Mouse (Mus musculus) fat pad, adult 2 months (tissue): ENCODE measurements around the gene Fgfr2.

Source experiments
- DNase-seq: peaks from one replicate; pipeline ENCODE4 v3.0.0-alpha.2; 2011; ENCODE audit warnings: low read depth, low spot score; ENCODE audit errors: extremely low read depth

Fgfr2 gene

DNA sequence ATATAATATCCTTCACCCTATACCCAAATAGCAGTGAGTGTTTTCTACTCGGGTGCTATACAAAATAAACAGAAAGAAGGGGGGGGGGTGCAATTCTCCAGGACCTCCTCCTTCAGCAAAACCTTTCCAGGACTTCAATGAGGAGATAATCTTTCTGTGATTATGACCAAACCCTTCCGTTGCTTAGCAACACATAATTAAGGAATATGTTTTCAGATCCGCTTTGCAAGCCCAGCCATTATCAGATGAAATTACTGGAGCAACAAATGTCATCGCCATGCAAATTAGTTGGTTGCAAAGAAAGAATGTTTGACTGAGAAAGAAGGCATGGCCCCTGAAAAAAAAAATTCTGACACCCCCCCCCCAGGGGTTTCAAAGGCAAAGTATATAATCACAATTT is 111.5 kb downstream of the Fgfr2 start:
- DNase-seq = no peak

- DNase-seq = no peak
Observed at GRCm38 (mm10) chr7:133011191-133011590, 112.0 kb downstream of the Fgfr2 start.

DNA sequence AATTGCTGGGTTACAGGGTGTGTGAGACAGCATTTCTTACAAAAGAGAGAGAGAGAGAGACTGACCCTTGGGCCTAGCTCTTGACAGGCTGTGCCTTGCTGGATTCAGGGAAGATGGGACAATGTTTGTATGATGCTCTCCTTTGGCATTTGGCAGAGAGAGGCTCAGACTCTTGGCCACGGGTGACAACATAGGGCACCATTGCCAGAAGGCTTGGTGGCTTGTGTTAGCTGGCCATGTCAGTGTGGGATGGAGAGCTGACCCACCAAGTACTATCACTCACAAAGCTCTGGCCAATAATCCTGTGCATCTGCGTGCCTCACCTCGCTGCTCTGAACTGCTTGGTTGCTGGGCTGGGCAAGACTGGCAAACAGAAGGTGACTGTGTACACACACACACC is 112.7 kb downstream of the Fgfr2 start:
- no peak for DNase-seq

GRCm38 (mm10) chr7:133009676-133010075 is 113.5 kb downstream of the Fgfr2 start:
- DNase-seq = no peak

GRCm38 (mm10) chr7:133008663-133009062 is 114.5 kb downstream of the Fgfr2 start:
- no peak for DNase-seq

- DNase-seq = no peak
Observed at GRCm38 (mm10) chr7:133007343-133007742, 115.8 kb downstream of the Fgfr2 start.

- DNase-seq = no peak
Observed at GRCm38 (mm10) chr7:133005772-133006171, 117.4 kb downstream of the Fgfr2 start.

DNA sequence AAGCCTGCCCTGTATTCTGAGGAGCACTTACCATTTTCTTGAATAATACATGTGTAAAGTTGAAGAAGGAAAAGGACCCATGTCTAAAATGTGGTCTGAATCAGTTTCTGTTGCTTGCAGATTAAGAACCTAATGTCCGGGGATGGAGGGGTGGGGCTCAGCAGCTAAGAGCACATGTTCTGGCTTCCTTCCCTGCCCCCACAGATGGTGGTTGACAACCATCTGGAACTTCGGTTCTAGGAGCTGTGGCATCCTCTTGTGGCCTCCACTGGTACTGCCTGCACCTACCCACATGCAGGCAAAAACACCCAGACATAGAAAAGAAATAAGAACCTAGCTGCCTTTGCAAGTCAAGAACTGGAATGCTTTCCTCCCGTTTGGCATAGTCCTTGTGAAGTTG is 119.7 kb downstream of the Fgfr2 start:
- no peak for DNase-seq

- DNase-seq = no peak
Observed at GRCm38 (mm10) chr7:133002271-133002670, 120.9 kb downstream of the Fgfr2 start.

DNA sequence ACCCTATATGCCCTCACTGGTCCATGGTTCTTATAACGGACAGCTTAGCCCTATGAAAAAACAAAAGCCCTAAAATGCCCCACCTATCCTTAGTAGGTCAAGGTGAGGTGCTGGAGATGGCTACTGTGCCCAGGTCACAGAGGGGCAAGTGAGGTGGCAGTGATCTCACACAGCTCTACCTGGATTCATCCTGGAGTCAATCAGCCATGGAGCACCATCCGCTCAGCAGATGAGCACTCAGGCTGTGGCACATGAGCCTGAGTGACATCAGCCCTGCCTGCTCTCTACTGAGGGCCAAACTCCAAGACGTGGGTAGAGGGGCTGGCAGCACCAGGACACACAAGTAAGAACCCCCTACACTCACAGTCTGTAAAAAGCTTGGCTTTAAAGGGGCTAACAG is 121.8 kb downstream of the Fgfr2 start:
- no peak for DNase-seq

DNA sequence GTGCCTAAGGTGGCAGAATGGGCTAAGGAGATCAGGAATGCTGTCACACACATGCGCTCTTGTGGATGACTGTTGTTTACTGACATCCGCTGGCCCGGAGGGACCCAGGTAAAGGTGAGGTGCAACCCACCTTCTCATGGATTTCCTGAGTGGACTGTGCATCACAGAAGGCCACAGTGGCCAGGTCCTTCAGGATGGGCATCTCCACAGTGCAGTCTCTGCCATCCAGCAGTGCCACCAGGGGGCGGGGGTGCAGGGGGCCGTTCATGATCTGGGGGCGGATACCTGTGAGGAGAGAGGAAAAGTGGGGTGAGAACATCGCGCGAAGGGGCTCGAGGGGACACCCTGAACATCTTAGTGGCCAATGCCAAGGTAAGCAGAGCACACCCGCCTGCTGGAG is 124.1 kb downstream of the Fgfr2 start:
- DNase-seq = no peak

DNA sequence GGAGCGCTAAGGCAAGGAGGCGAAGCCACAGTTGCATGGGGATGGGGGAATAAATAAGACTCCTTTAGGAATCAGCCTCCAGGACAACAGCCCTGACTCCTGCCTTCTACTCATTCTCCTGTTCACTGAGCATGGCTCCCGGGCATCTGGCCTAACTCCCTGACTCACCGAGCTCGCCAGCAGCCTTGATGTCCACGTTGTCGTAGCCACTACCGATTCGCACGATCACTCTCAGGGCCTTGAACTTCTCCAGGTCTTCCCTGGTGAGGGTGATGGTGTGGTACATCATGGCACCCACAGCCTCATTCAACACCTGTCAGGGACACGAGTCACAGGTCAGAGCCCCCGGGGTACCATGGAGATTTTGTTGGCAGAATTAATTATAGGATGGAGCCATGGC is 124.5 kb downstream of the Fgfr2 start:
- no peak for DNase-seq

DNA sequence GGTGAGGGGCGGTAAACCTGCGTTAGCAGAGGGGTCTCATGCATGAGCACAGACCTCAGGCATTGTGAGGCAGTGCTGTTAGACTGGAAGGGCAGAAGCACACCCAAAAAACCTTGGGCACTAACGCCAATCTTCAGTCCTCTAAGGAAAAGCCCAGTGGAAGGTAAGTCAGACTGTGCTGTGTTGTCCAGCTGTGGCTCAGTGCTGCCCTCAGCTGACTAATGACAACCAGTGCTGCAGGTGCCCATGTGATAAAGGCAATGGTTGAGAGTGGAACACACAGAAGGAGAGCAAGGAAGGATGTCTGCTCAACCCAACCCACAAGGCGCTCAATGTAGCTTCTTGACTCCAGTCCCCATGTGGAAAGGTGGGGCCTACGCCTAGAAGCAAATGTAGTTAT is 126.8 kb downstream of the Fgfr2 start:
- DNase-seq = no peak

GRCm38 (mm10) chr7:132994628-132995191 is 128.4 kb downstream of the Fgfr2 start:
- DNase-seq = no peak

GRCm38 (mm10) chr7:132994120-132994519 is 129.0 kb downstream of the Fgfr2 start:
- no peak for DNase-seq

- no peak for DNase-seq
Observed at GRCm38 (mm10) chr7:132992967-132993615, 130.1 kb downstream of the Fgfr2 start.

DNA sequence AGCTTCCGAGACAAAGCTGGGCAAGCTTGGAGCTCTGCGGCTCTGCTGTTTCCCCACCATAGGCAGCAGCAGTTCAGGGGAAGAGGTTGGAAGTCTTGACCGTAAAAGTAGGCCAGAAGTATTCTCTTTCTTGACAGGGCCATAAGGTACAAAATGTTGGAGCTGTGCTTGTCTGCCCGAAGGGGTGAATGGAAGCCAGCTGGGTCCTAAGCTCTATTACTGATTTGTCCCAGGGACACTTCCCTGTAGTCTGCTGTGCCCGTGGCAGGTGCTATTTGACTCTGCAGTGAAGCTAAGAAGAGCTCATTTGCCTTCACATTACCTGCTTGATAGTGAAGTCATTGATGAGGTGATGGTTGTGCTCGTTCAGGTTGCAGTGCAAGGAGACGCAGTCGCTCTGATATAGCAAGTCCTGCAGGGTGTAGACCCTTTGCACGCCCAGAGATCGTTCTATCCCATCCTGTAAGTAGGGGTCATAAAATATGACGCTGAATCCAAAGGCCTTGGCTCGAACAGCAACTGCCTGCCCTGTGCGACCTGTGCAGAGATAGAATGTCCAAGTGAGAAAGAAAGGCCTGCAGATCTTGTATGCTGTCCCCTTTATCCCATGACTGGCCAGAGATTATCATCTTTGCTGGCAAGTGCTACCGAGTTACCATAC is 131.8 kb downstream of the Fgfr2 start:
- no peak for DNase-seq

DNA sequence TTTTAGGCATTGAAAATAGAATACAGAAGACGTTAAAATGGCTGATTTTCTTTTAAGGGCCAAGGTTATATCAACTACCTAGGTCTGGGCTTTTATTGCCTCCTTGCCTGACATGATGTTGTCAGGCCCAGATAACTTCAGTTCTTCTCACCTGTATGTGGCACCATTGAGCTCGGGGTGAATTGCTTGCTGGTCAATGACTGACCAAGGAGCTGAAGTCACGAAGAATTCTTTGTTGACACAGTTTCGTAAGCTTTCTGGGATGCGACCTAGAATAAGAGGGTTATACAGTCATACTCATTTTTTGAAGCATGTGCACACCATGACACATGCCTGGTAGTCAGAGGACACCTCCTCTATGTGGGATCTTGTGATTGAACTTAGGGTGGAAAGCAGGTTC is 133.3 kb downstream of the Fgfr2 start:
- DNase-seq = no peak

GRCm38 (mm10) chr7:132982639-132983038 is 140.5 kb downstream of the Fgfr2 start:
- DNase-seq = no peak

DNA sequence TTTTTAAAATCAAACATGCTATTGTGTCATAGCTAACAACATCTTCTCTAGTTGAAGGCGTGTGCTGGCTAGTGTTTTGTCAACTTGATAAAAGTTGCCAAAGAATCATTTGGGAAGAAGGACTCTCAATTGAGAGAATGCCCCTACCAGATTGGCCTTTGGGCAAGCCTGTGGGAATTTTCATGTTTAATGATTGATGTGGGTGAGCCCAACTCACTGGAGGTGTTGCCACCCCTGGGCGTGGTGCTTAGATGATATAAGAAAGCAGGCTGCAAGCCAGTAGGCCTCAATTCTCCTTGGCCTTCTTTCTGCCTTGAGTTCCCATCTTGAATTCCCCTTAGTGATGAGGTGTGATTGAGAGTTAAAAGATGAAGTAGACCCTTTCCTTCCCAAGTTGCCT is 145.2 kb downstream of the Fgfr2 start:
- DNase-seq = no peak

GRCm38 (mm10) chr7:132976079-132976478 is 147.1 kb downstream of the Fgfr2 start:
- no peak for DNase-seq

DNA sequence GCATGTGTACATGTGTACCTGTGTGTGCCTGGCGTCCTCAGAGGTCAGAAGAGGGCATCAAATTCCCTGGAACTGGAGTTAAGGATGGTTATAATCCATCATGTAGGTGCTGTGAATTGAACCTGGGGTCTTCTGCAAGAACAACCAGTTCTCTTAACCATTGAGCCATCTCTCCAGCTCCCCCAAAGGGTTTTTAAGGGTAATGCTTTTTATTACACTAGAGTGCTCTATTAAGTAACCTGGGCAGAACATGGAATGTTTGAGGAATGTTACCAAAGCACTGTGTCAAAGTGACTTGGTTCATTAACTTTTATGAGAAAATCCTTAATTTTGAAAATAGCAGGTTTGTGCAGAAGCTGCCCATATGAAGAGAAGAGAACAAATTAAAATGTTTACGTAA is 151.1 kb downstream of the Fgfr2 start:
- DNase-seq = no peak

- no peak for DNase-seq
Observed at GRCm38 (mm10) chr7:132965707-132966106, 157.4 kb downstream of the Fgfr2 start.
